Mouse (Mus musculus): ENCODE results near the gene Aak1. TPM values are rescaled to one million over a fixed set of nuclear protein-coding genes. Genes with fewer than 3 reads are reported as not detected.

Gene Aak1
- 7.1 and 12.2 TPM in 2 replicates for total RNA-seq (2017)

- peak; percentile 84 for ATAC-seq (replicated peaks; ENCODE audit: low read depth, poor library complexity, severe bottlenecking)
Observed at GRCm38 (mm10) chr6:86848915-86849644, at the start of gene Aak1. TSS of gene Aak1 (plus strand) at chr6:86849517.

DNA sequence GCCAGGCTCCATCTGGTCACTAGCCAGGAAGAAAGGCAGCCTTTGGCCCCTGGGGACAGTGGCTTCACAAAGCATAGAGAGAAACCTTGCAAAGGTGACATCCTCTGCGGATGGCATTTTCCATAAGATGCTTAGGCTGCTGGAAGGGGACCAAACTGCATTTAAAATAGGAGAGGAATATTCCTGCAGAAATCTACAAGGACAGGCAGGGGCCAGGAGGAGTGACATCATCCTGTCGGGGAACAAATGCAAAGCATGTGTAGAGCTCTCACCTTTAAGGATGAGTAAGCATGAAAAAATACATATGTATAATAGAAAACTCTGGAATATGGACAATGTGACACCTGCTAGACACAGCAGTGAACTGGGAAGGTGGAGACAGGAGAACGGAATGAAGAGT is 48.9 kb upstream of the Aak1 start:
- ATAC-seq (replicated peaks; ENCODE audit: low read depth, poor library complexity, severe bottlenecking) = no peak

- ATAC-seq (replicated peaks; ENCODE audit: low read depth, poor library complexity, severe bottlenecking) = no peak
Observed at GRCm38 (mm10) chr6:86801431-86801830, 47.9 kb upstream of the Aak1 start.

DNA sequence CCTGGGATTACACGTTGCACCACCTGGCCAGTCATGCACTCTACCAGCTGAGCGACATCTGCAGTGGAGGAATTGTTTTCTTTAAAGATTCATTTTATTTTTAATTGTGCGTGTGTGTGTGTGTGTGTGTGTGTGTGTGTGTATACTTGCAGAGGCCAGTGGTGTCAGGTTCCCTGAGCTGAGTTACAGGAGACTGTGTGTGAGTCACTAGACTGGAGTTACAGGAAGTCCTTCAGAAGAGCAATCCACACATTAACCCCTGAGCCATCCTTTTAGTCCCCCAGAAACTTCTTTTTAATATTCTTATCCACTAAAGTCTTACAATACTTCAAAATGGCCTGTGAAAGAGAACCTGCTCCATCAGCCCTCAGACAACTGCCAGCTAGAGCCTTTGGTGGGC is 44.7 kb upstream of the Aak1 start:
- no peak for ATAC-seq (replicated peaks; ENCODE audit: low read depth, poor library complexity, severe bottlenecking)

DNA sequence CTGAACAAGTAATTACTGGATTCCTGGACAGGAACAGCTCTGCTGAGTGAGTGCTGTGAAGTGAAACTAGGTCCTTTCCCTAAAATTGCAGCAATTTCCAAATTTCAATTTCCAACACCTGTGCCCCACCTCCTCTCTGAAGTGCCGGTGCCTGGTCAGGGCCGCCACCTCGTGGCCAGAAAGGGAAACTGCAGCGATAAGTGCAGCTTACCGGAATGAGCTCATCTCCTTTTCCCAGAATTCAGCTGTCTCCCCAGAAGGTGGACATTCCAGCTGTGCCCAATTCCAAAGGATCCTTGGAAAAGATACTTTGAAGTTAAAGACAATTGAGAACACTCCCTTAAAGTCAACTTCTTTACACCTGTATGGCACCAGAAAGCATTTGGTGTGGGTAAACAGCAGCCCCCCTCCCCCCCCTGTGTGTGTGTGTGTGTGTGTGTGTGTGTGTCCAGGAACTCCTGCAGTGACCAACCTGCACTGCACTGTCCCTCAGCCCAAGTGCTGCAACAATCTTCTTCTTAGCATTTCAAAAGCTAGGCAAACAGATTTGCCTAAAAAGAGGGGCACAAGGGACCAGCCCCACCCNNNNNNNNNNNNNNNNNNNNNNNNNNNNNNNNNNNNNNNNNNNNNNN is 42.7 kb upstream of the Aak1 start:
- ATAC-seq (replicated peaks; ENCODE audit: low read depth, poor library complexity, severe bottlenecking) = peak; percentile 82

GRCm38 (mm10) chr6:86812919-86813318 is 36.4 kb upstream of the Aak1 start:
- ATAC-seq (replicated peaks; ENCODE audit: low read depth, poor library complexity, severe bottlenecking) = no peak

DNA sequence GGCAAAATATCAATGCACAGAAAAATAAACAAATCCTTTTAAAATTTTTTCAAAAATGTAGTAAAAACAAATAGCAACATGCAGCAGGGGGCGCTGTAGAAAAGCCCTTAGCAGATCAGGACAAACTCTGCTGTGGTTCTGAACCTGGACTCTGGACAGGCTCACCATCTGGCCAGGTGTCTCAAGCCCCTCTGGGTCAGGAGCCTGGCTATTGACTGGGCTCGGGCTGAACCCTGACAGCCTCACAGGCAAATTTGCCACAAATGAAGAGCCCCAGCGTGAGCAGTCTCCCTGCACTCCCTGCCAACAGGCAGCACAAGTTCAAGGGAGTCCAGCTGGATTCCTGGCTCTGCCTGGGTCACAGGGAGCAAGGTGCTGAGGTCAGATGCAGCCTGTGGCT is 36.0 kb upstream of the Aak1 start:
- peak; percentile 48; the same call in 1 of the 2 replicates for ATAC-seq (replicated peaks; ENCODE audit: low read depth, poor library complexity, severe bottlenecking)

- ATAC-seq (replicated peaks; ENCODE audit: low read depth, poor library complexity, severe bottlenecking) = no peak
Observed at GRCm38 (mm10) chr6:86814926-86815325, 34.4 kb upstream of the Aak1 start.

DNA sequence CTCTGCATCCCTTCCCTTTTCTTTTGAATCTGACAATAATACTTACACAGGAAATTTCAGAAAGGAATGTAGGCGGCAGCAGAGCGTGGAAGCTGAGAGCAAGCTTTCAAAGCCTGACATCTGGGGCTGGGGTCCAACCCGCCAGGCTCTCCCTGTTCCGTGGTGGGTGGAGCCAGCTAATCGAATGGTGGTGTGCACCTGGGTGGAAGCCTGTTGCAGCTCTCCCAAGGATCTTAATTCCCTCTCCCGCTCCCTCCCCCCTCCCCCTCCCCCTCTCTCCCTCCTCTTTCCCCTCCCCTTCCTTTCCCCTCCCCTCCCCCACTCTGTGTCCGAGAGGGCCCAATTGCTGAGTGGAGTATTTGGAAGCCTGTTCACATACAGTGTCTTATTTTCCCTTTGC is 33.9 kb upstream of the Aak1 start:
- ATAC-seq (replicated peaks; ENCODE audit: low read depth, poor library complexity, severe bottlenecking) = no peak

DNA sequence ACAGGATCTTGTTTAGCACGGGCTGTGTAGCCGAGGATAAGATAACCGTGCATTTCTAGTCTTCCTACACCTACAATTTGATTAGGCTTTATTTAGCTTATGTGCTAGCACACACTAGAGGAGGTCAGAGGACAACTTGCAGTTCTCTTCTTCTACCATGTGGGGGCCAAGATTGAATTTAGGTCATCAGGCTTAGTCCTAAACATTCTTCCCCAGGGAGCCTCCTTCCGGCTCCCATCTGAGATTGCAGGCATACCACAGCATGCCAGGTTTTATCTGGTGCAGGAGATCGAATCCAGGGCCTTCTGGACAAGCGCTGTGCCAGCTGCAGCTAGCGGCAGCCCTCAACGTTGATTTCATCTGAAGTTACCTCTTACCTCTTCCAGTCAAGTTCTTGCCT is 32.7 kb upstream of the Aak1 start:
- peak; percentile 62 for ATAC-seq (replicated peaks; ENCODE audit: low read depth, poor library complexity, severe bottlenecking)

DNA sequence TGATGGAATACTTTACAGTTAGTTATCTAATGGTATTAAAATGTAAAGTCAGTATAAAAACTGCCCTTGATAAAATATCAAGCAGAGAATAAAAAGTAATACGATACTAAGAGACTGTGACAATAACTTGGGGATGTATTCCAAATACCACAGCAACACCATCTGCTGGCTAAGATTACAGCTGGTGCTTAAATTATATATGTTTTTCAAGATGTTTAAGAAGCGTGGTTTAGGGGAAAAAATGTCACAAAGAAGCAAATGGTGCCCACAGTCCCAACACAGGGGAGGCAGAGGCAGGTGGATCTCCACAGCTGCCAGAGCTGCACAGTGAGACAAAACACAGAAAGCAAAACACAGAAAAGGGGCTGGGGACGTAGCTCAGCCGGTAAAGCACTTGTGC is 30.4 kb upstream of the Aak1 start:
- ATAC-seq (replicated peaks; ENCODE audit: low read depth, poor library complexity, severe bottlenecking) = no peak

DNA sequence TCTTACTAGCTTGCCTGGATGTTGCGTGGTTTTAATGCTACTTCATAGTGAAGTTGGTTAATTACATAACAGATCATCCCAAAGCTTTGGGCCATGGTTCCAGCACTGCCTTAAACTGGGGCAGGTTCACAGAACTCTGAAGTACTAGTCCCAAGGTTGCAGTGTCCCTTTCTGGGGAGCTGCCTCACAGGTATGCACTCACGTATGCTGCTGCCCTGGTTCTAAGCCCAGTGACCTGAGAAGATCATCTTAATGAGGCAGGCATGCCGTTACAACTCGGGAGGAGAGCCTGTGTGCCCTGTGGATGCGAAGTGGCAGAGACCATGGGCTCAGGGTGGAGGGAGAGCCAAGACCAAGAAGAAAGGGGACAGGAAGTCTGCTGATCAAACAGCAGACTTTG is 29.4 kb upstream of the Aak1 start:
- ATAC-seq (replicated peaks; ENCODE audit: low read depth, poor library complexity, severe bottlenecking) = no peak

DNA sequence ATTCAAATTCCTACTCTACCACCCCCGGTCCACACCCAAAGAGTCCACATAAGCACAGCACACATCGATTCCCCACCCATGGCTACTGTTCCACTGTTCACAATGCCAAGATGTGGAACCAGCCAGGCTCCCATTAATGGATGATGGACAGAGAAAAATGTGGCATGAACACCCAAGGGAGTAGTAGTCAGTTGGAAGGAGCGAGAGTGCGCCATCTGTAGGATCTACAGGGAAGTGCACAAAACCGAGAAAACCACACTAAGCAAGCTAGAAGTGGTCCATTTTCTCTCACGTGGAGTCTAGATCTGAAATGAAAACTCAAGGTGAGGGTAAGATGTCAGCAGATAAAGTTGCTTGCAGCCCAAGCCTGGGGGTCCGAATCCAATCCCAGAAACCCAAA is 28.6 kb upstream of the Aak1 start:
- ATAC-seq (replicated peaks; ENCODE audit: low read depth, poor library complexity, severe bottlenecking) = peak; percentile 51

- ATAC-seq (replicated peaks; ENCODE audit: low read depth, poor library complexity, severe bottlenecking) = no peak
Observed at GRCm38 (mm10) chr6:86822285-86823050, 26.8 kb upstream of the Aak1 start.

DNA sequence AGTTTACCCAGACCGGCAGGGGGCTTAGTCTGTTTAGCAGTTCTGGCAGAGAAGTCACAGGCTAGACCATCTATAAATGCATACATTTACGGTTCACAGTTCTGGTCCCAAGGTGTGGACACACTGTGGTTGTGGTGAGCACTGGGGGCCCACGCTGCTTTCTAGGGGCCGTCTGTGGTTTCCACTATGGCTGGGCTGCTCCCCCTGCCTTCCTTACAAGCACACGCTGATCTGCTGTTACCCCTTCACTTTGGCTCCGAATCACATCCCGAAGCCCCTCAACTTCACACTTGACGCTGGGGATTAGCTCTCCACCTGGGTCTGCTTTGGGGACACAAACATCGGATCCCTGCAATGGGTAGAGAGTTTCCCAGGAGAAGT is 26.3 kb upstream of the Aak1 start:
- no peak for ATAC-seq (replicated peaks; ENCODE audit: low read depth, poor library complexity, severe bottlenecking)

- peak; percentile 85 for ATAC-seq (replicated peaks; ENCODE audit: low read depth, poor library complexity, severe bottlenecking)
Observed at GRCm38 (mm10) chr6:86823824-86824223, 25.5 kb upstream of the Aak1 start.

- no peak for ATAC-seq (replicated peaks; ENCODE audit: low read depth, poor library complexity, severe bottlenecking)
Observed at GRCm38 (mm10) chr6:86824401-86824800, 24.9 kb upstream of the Aak1 start.

GRCm38 (mm10) chr6:86827432-86827831 is 21.9 kb upstream of the Aak1 start:
- ATAC-seq (replicated peaks; ENCODE audit: low read depth, poor library complexity, severe bottlenecking) = no peak

DNA sequence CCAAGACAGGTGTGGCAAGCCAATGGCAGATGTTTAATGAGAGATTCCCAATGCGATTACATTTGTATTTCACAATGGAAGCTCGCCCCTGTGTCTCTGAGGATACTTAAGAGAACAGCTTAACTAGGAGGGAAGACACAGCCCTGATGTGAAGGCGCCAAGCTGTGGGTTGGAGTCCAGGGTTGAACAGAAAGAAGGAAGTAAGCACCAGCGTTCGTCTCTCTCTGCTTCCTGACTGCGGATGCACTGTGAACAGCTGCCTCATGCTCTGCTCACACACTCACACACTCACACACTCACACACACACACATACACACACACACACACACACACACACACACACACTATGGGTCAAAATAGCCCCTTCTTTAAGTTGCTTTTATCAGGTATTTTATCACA is 19.5 kb upstream of the Aak1 start:
- ATAC-seq (replicated peaks; ENCODE audit: low read depth, poor library complexity, severe bottlenecking) = no peak

- ATAC-seq (replicated peaks; ENCODE audit: low read depth, poor library complexity, severe bottlenecking) = no peak
Observed at GRCm38 (mm10) chr6:86830738-86831500, 18.4 kb upstream of the Aak1 start.

Measured in common myeloid progenitor, adult 5-6 weeks (primary cell).